In the genomic region with DNA sequence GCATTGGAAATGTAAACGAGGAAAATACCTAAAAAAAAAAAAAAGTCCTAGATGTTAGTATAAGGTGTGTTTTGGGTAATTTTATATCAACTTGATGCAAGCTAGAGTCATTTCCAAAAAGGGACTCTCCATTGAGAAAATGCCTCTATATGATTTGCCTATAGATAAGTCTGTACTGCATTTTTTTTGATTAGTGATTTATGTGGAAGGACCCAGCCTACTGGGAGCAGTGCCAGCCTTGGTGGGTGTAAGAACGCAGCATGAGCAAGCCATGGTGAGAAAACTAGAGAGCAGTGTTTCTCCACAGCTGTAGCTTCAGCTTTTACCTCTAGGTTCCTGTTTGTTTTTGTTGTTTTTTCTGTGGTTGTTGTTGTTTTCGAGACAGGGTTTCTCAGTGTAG, we compare ENCODE assay signal across 26 mouse cellular contexts. TPM values are rescaled to one million over a fixed set of nuclear protein-coding genes. Genes with fewer than 3 reads are reported as not detected.
DNase-seq lines count a peak whose midpoint lies in the region; TF ChIP-seq lines count a peak whose summit lies in the region.
"Had no signal": no experiment of that assay in that cellular context is flagged by ENCODE, and none has a peak within 500 bp of the region (broad histone marks: within the 10 kb centered on the region; RNA-seq: fewer than 3 reads in every experiment).

No protein-coding gene starts in this region.

- no peak overlapping the region for H3K27ac ChIP-seq in MEL (ENCODE audit: control insufficient read depth, low read depth, low read length)
- H3K27ac ChIP-seq: embryonic facial prominence, embryonic 10.5 days; embryonic facial prominence, embryonic 13.5 days; forebrain, embryonic 12.5 days; forebrain, embryonic 15.5 days; heart, adult 2 months; heart, embryonic 10.5 days; hindbrain, embryonic 12.5 days; hindbrain, embryonic 15.5 days had no signal

- peaks cover 6 to 12% of the 10 kb centered on the region in 2 experiments for H3K4me1 ChIP-seq in MEL (ENCODE audit: control insufficient read depth in 1 of 2, insufficient read depth in 2 of 2, low read length in 2 of 2)
- H3K4me1 ChIP-seq: embryonic facial prominence, embryonic 10.5 days; embryonic facial prominence, embryonic 13.5 days; forebrain, embryonic 12.5 days; forebrain, embryonic 15.5 days; heart, embryonic 10.5 days; hindbrain, embryonic 12.5 days; hindbrain, embryonic 15.5 days had no signal

- DNase-seq in right cerebral cortex, adult 2 months (ENCODE audit: low spot score in 2 of 2), result peak; percentile 31 to 41
- DNase-seq in right cerebral cortex, postnatal 25 days, result no peak
- peak; percentile 51 for DNase-seq in 416B (ENCODE audit: low read depth)
- peak; percentile 62 for DNase-seq in MEL (ENCODE audit: low read depth, low spot score)
- peak; percentile 1 for DNase-seq in brain, embryonic 14.5 days (ENCODE audit: low read depth)
- DNase-seq in cerebellum, adult 9-10 months, result no peak
- DNase-seq in adrenal gland, adult 2 months, result no peak
- DNase-seq: adrenal gland, adult 8-10 months; adrenal gland, postnatal 25 days; cerebellum, adult 11 months; cerebellum, adult 2 months; cerebellum, postnatal 36 days; embryo, embryonic 11 days; gastrocnemius, postnatal 25 days; heart, adult 2 months had no signal

- no peaks in the 10 kb centered on the region for H3K79me2 ChIP-seq in MEL (ENCODE audit: control insufficient read depth, insufficient read depth, low read length, poor library complexity)

- H3K4me3 ChIP-seq in MEL (ENCODE audit: control insufficient read depth in 1 of 2, insufficient read depth in 1 of 2, low read depth in 2 of 2, low read length in 2 of 2), result no peak overlapping the region
- H3K4me3 ChIP-seq: embryonic facial prominence, embryonic 10.5 days; embryonic facial prominence, embryonic 13.5 days; erythroblast, embryonic 14.5 days; forebrain, embryonic 12.5 days; forebrain, embryonic 15.5 days; heart, adult 2 months; heart, embryonic 10.5 days; hindbrain, embryonic 12.5 days; hindbrain, embryonic 15.5 days had no signal

- TF ChIP-seq EP300 in MEL (IDR thresholded peaks at IDR 0.05; ENCODE audit: low read depth in 1 of 2, low read length in 2 of 2), result peak in 1 of 2 experiments; percentile 7; a peak in 1 of 4 replicates

- no peak overlapping the region for H3K9ac ChIP-seq in MEL (ENCODE audit: control insufficient read depth, low read depth, low read length, poor library complexity, severe bottlenecking)
- H3K9ac ChIP-seq: embryonic facial prominence, embryonic 13.5 days; forebrain, embryonic 12.5 days; forebrain, embryonic 15.5 days; hindbrain, embryonic 12.5 days; hindbrain, embryonic 15.5 days had no signal

- TF ChIP-seq CTCF in MEL (IDR thresholded peaks at IDR 0.05 in 2 of 3, conservative IDR thresholded peaks at IDR 0.05 in 1 of 3; ENCODE audit: control insufficient read depth in 1 of 3, insufficient read depth in 1 of 3, low read depth in 2 of 3, low read length in 3 of 3, poor library complexity in 1 of 3, severe bottlenecking in 1 of 3), result no peak
- TF ChIP-seq CTCF in brain, embryonic 14.5 days (IDR thresholded peaks at IDR 0.05; ENCODE audit: borderline replicate concordance, extremely low read depth, insufficient read depth, insufficient read length), result no peak

- peaks cover 0 to 13% of the 10 kb centered on the region in 2 experiments; a peak in 2 of 4 replicates for H3K36me3 ChIP-seq in MEL (ENCODE audit: control insufficient read depth in 1 of 2, insufficient read depth in 2 of 2, low read length in 2 of 2)
- H3K36me3 ChIP-seq: embryonic facial prominence, embryonic 10.5 days; embryonic facial prominence, embryonic 13.5 days; forebrain, embryonic 12.5 days; forebrain, embryonic 15.5 days; heart, embryonic 10.5 days; hindbrain, embryonic 12.5 days; hindbrain, embryonic 15.5 days had no signal

- peaks cover 2% of the 10 kb centered on the region in 2 experiments; a peak in 1 of 4 replicates for H3K27me3 ChIP-seq in MEL (ENCODE audit: control insufficient read depth in 1 of 2, insufficient read depth in 2 of 2, low read length in 2 of 2)
- H3K27me3 ChIP-seq: embryonic facial prominence, embryonic 13.5 days; forebrain, embryonic 12.5 days; forebrain, embryonic 15.5 days; hindbrain, embryonic 12.5 days; hindbrain, embryonic 15.5 days had no signal

- no peaks in the 10 kb centered on the region for H3K9me3 ChIP-seq in MEL (replicated peaks; ENCODE audit: insufficient read depth, low read length)
- H3K9me3 ChIP-seq: embryonic facial prominence, embryonic 10.5 days; embryonic facial prominence, embryonic 13.5 days; forebrain, embryonic 12.5 days; forebrain, embryonic 15.5 days; heart, embryonic 10.5 days; hindbrain, embryonic 12.5 days; hindbrain, embryonic 15.5 days had no signal

- TF ChIP-seq RAD21 in MEL (IDR thresholded peaks at IDR 0.05; ENCODE audit: low read depth, low read length), result no peak

- no peak for TF ChIP-seq POLR2A in MEL (IDR thresholded peaks at IDR 0.05; ENCODE audit: control insufficient read depth in 1 of 2, insufficient read depth in 1 of 2, low read depth in 1 of 2, low read length in 2 of 2, poor library complexity in 1 of 2)
- no peak for TF ChIP-seq POLR2A in brain, embryonic 14.5 days (IDR thresholded peaks at IDR 0.05; ENCODE audit: borderline replicate concordance, extremely low read depth, insufficient read depth, insufficient read length, poor library complexity, severe bottlenecking)

TF ChIP-seq in MEL, 35 proteins besides CTCF, POLR2A, EP300 and RAD21:
- no peak for TF ChIP-seq TCF12 (IDR thresholded peaks at IDR 0.05; ENCODE audit: low read depth, low read length)
- peak; percentile 60 for TF ChIP-seq ZNF384 (IDR thresholded peaks at IDR 0.05; ENCODE audit: low read depth, low read length)
TF ChIP-seq in MEL: peak in this region for 1.

RNA-seq across cellular contexts. Expression of gene Nxpe5, which starts 2.4 kb away (rescaled TPM):
- total RNA-seq in MEL (2012; rRNA removed), result not detected in 2 replicates
- not detected for polyA plus RNA-seq in MEL (2012; ENCODE audit: insufficient read depth in 1 of 2, insufficient read length in 2 of 2, low read depth in 1 of 2, low replicate concordance in 2 of 2, missing spikeins in 1 of 2)
- polyA plus RNA-seq in brain, embryonic 14.5 days (2012; rRNA removed), result 0.03 and 0.04 TPM in 2 replicates
- under 1 TPM; 0.29 to 0.66 TPM for total RNA-seq in adrenal gland, adult 2 months (2021)
- 0.17 and 0.20 TPM in 2 replicates for polyA plus RNA-seq in adrenal gland, adult 2 months (2012; rRNA removed)
- polyA plus RNA-seq: cerebellum, adult 2 months; cortical plate, adult 2 months; embryonic facial prominence, embryonic 10.5 days; embryonic facial prominence, embryonic 13.5 days; erythroblast, embryonic 14.5 days; forebrain, embryonic 12.5 days; forebrain, embryonic 15.5 days; heart, embryonic 10.5 days; heart, embryonic 14.5 days; hindbrain, embryonic 12.5 days; hindbrain, embryonic 15.5 days; intestine, embryonic 14.5 days had no signal

RNA-seq across cellular contexts. Expression of gene Mblac1, which starts 29.2 kb away (rescaled TPM):
- 5.0 and 5.2 TPM in 2 replicates for total RNA-seq in MEL (2012; rRNA removed)
- polyA plus RNA-seq in MEL (2012; ENCODE audit: insufficient read depth in 1 of 2, insufficient read length in 2 of 2, low read depth in 1 of 2, low replicate concordance in 2 of 2, missing spikeins in 1 of 2), result 1 to 10 TPM in 1 of 2 experiments, not detected in 1; 5.7 TPM
- 10.3 and 11.8 TPM in 2 replicates for polyA plus RNA-seq in brain, embryonic 14.5 days (2012; rRNA removed)
- 10 to 100 TPM in 1 of 2 experiments, 1 to 10 TPM in 1; 5.0 to 11.9 TPM for total RNA-seq in adrenal gland, adult 2 months (2021)
- 9.6 and 11.1 TPM in 2 replicates for polyA plus RNA-seq in adrenal gland, adult 2 months (2012; rRNA removed)

RNA-seq across cellular contexts. Expression of gene Lamtor4, which starts 32.0 kb away (rescaled TPM):
- total RNA-seq in MEL (2012; rRNA removed), result 45.7 and 51.5 TPM in 2 replicates
- polyA plus RNA-seq in MEL (2012; ENCODE audit: insufficient read depth in 1 of 2, insufficient read length in 2 of 2, low read depth in 1 of 2, low replicate concordance in 2 of 2, missing spikeins in 1 of 2), result 10 to 100 TPM in 1 of 2 experiments, not detected in 1; 59.0 TPM
- polyA plus RNA-seq in brain, embryonic 14.5 days (2012; rRNA removed), result 120 and 151 TPM in 2 replicates
- 10 to 100 TPM; 72.3 to 99.9 TPM for total RNA-seq in adrenal gland, adult 2 months (2021)
- 184 and 189 TPM in 2 replicates for polyA plus RNA-seq in adrenal gland, adult 2 months (2012; rRNA removed)

RNA-seq across cellular contexts. Expression of gene Cnpy4, which starts 36.0 kb away (rescaled TPM):
- total RNA-seq in MEL (2012; rRNA removed), result 7.8 TPM in 2 replicates
- 10 to 100 TPM in 1 of 2 experiments, not detected in 1; 12.1 TPM for polyA plus RNA-seq in MEL (2012; ENCODE audit: insufficient read depth in 1 of 2, insufficient read length in 2 of 2, low read depth in 1 of 2, low replicate concordance in 2 of 2, missing spikeins in 1 of 2)
- polyA plus RNA-seq in brain, embryonic 14.5 days (2012; rRNA removed), result 20.6 and 22.7 TPM in 2 replicates
- 10 to 100 TPM; 18.1 to 28.7 TPM for total RNA-seq in adrenal gland, adult 2 months (2021)
- polyA plus RNA-seq in adrenal gland, adult 2 months (2012; rRNA removed), result 0.68 and 1.1 TPM in 2 replicates

RNA-seq across cellular contexts. Expression of gene Taf6, which starts 36.0 kb away (rescaled TPM):
- total RNA-seq in MEL (2012; rRNA removed), result 52.6 and 59.6 TPM in 2 replicates
- polyA plus RNA-seq in MEL (2012; ENCODE audit: insufficient read depth in 1 of 2, insufficient read length in 2 of 2, low read depth in 1 of 2, low replicate concordance in 2 of 2, missing spikeins in 1 of 2), result 10 to 100 TPM in 1 of 2 experiments, not detected in 1; 94.7 TPM
- polyA plus RNA-seq in brain, embryonic 14.5 days (2012; rRNA removed), result 89.7 and 128 TPM in 2 replicates
- 10 to 100 TPM; 41.7 to 44.7 TPM for total RNA-seq in adrenal gland, adult 2 months (2021)
- 63.3 and 72.2 TPM in 2 replicates for polyA plus RNA-seq in adrenal gland, adult 2 months (2012; rRNA removed)

Comparison
In these comparisons a context has a peak if more than half of its experiments do, and no peak if none do; other contexts are left out.
1. DNase-seq: peak in right cerebral cortex, adult 2 months (2 of 2), 416B (single experiment), MEL (single experiment) and brain, embryonic 14.5 days (single experiment); none in right cerebral cortex, postnatal 25 days (single experiment), cerebellum, adult 9-10 months (single experiment) and adrenal gland, adult 2 months (single experiment).